Mouse (Mus musculus) fibroblast of lung, adult 2 months (primary cell): Measurements from ENCODE around the gene Slc24a3.

Source experiments
- DNase-seq: peaks from one replicate; pipeline ENCODE4 v3.0.0-alpha.2; 2011; ENCODE audit warnings: low read depth

Gene Slc24a3

GRCm38 (mm10) chr2:145288501-145288900 lies 120.9 kb downstream of the Slc24a3 start:
- DNase-seq = no peak

- no peak for DNase-seq
Measured at GRCm38 (mm10) chr2:145291473-145291872, 123.9 kb downstream of the Slc24a3 start.

- no peak for DNase-seq
Measured at GRCm38 (mm10) chr2:145292196-145292595, 124.6 kb downstream of the Slc24a3 start.

- DNase-seq = no peak
Measured at GRCm38 (mm10) chr2:145292816-145293215, 125.3 kb downstream of the Slc24a3 start.

- DNase-seq = no peak
Measured at GRCm38 (mm10) chr2:145296906-145297305, 129.4 kb downstream of the Slc24a3 start.

- no peak for DNase-seq
Measured at GRCm38 (mm10) chr2:145299914-145300699, 132.6 kb downstream of the Slc24a3 start.

- no peak for DNase-seq
Measured at GRCm38 (mm10) chr2:145307231-145307883, 139.8 kb downstream of the Slc24a3 start.

- DNase-seq = no peak
Measured at GRCm38 (mm10) chr2:145318916-145319315, 151.4 kb downstream of the Slc24a3 start.

GRCm38 (mm10) chr2:145321287-145321686 lies 153.7 kb downstream of the Slc24a3 start:
- DNase-seq = no peak

GRCm38 (mm10) chr2:145321755-145322154 lies 154.2 kb downstream of the Slc24a3 start:
- DNase-seq = no peak

- no peak for DNase-seq
Measured at GRCm38 (mm10) chr2:145324477-145324876, 156.9 kb downstream of the Slc24a3 start.

GRCm38 (mm10) chr2:145325852-145326251 lies 158.3 kb downstream of the Slc24a3 start:
- no peak for DNase-seq

- no peak for DNase-seq
Measured at GRCm38 (mm10) chr2:145326544-145326943, 159.0 kb downstream of the Slc24a3 start.

- DNase-seq = peak; percentile 53
Measured at GRCm38 (mm10) chr2:145329756-145330155, 162.2 kb downstream of the Slc24a3 start.

GRCm38 (mm10) chr2:145331525-145331924 lies 164.0 kb downstream of the Slc24a3 start:
- DNase-seq = no peak

GRCm38 (mm10) chr2:145333466-145333865 lies 165.9 kb downstream of the Slc24a3 start:
- no peak for DNase-seq

- DNase-seq = no peak
Measured at GRCm38 (mm10) chr2:145336406-145336805, 168.9 kb downstream of the Slc24a3 start.

GRCm38 (mm10) chr2:145340816-145341215 lies 173.3 kb downstream of the Slc24a3 start:
- DNase-seq = no peak

GRCm38 (mm10) chr2:145342956-145343355 lies 175.4 kb downstream of the Slc24a3 start:
- no peak for DNase-seq

GRCm38 (mm10) chr2:145344521-145344920 lies 177.0 kb downstream of the Slc24a3 start:
- no peak for DNase-seq

GRCm38 (mm10) chr2:145353801-145354200 lies 186.2 kb downstream of the Slc24a3 start:
- no peak for DNase-seq

GRCm38 (mm10) chr2:145358236-145358942 lies 190.8 kb downstream of the Slc24a3 start:
- no peak for DNase-seq

- DNase-seq = peak; percentile 18
Measured at GRCm38 (mm10) chr2:145363604-145364003, 196.1 kb downstream of the Slc24a3 start.
